8 mouse cellular contexts compared by ENCODE assay signal in the genomic region with DNA sequence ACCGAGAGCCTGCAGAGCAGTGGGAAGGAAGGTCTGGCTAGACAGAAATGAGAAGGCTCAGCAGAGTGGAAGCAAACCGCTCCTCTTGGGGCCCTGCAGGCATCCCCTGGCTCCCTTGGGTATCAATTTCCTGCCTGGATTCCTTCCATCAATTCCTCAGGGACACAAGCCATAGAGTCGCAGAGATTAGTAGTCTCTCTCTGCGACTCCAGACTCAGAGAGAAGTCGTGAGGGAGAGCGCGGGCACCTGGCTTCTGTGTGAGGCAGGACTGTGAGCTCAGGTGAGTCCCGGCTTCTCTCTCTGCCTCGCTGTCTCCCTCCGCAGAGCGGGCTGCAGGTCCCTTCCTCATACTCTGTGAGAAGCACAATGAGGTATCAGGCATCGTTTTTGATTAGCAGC.
A peak's percentile ranks its signal among the peaks of the same experiment; 100 is the strongest.
DNase-seq lines count a peak whose midpoint lies in the region; ATAC-seq lines count a peak whose summit lies in the region.

No protein-coding gene starts in this region.

- peaks cover 42% of the 10 kb centered on the region for H3K4me1 ChIP-seq in hindbrain, embryonic 12.5 days
- peaks cover 16% of the 10 kb centered on the region for H3K4me1 ChIP-seq in hindbrain, embryonic 14.5 days (replicated peaks; ENCODE audit: control insufficient read depth, insufficient read depth, low read length)
- peaks cover 21% of the 10 kb centered on the region for H3K4me1 ChIP-seq in limb, embryonic 11.5 days (ENCODE audit: control insufficient read depth, insufficient read depth, low read length)
- H3K4me1 ChIP-seq in neural tube, embryonic 15.5 days: peaks cover 45% of the 10 kb centered on the region

- intact Hi-C loops in heart, postnatal 10 days (cut with DNase I): no loop called here

- DNase-seq in hindbrain, embryonic 14.5 days (ENCODE audit: low spot score): no peak
- peak; percentile 44 for DNase-seq in heart, postnatal 10 days
- no peak for DNase-seq in limb, embryonic 11.5 days (ENCODE audit: low spot score)
- DNase-seq in thymus, postnatal 36 days: no peak
- no peak for DNase-seq in spleen, postnatal 14 days (ENCODE audit: low spot score in 2 of 2)
- no peak for DNase-seq in cerebellum, adult 8-10 months

- no peak for ATAC-seq in hindbrain, embryonic 12.5 days (ENCODE audit: low FRiP score)
- ATAC-seq in hindbrain, embryonic 14.5 days (ENCODE audit: low FRiP score): no peak
- ATAC-seq in limb, embryonic 11.5 days (ENCODE audit: insufficient number of reproducible peaks, low FRiP score, low TSS enrichment, low read depth): 0 out of 2 replicates have a peak, but pooled peaks have one; percentile 3
- no peak for ATAC-seq in neural tube, embryonic 15.5 days (ENCODE audit: low FRiP score)

- H3K9ac ChIP-seq in hindbrain, embryonic 12.5 days: no peak overlapping the region; the same call in 1 of the 2 replicates
- no peak overlapping the region for H3K9ac ChIP-seq in hindbrain, embryonic 14.5 days
- peak overlapping the region; percentile 34; the same call in 1 of the 2 replicates for H3K9ac ChIP-seq in limb, embryonic 11.5 days (ENCODE audit: low read length)
- 0 out of 2 replicates have a peak overlapping the region, but pooled peaks have one; percentile 14 for H3K9ac ChIP-seq in neural tube, embryonic 15.5 days (replicated peaks)

- WGBS in hindbrain, embryonic 12.5 days: 50% methylated on average over 12 of the region's 12 CpGs
- WGBS in hindbrain, embryonic 14.5 days: 45% methylated on average over 12 of the region's 12 CpGs
- WGBS in limb, embryonic 11.5 days: 49% methylated on average over 12 of the region's 12 CpGs
- WGBS in neural tube, embryonic 15.5 days: 44% methylated on average over 12 of the region's 12 CpGs

- H3K36me3 ChIP-seq in hindbrain, embryonic 12.5 days: no peaks in the 10 kb centered on the region
- no peaks in the 10 kb centered on the region for H3K36me3 ChIP-seq in hindbrain, embryonic 14.5 days (replicated peaks; ENCODE audit: control insufficient read depth, insufficient read depth)
- no peaks in the 10 kb centered on the region for H3K36me3 ChIP-seq in limb, embryonic 11.5 days (ENCODE audit: control insufficient read depth, insufficient read depth, low read length)
- H3K36me3 ChIP-seq in neural tube, embryonic 15.5 days: no peaks in the 10 kb centered on the region

- no peaks in the 10 kb centered on the region for H3K9me3 ChIP-seq in hindbrain, embryonic 12.5 days (replicated peaks)
- no peaks in the 10 kb centered on the region for H3K9me3 ChIP-seq in hindbrain, embryonic 14.5 days (ENCODE audit: control insufficient read depth, low read length)
- H3K9me3 ChIP-seq in limb, embryonic 11.5 days (ENCODE audit: control insufficient read depth, low read length): no peaks in the 10 kb centered on the region
- H3K9me3 ChIP-seq in neural tube, embryonic 15.5 days (replicated peaks): no peaks in the 10 kb centered on the region

- H3K4me2 ChIP-seq in hindbrain, embryonic 12.5 days (replicated peaks): peak overlapping the region; percentile 17; the same call in 1 of the 2 replicates
- no peak overlapping the region for H3K4me2 ChIP-seq in hindbrain, embryonic 14.5 days (replicated peaks)
- no peak overlapping the region for H3K4me2 ChIP-seq in limb, embryonic 11.5 days (ENCODE audit: low read depth, severe bottlenecking)
- peak overlapping the region; percentile 30 for H3K4me2 ChIP-seq in neural tube, embryonic 15.5 days

- H3K27me3 ChIP-seq in hindbrain, embryonic 12.5 days: 0 out of 2 replicates have a peak, but pooled peaks cover 3% of the 10 kb centered on the region
- no peaks in the 10 kb centered on the region for H3K27me3 ChIP-seq in hindbrain, embryonic 14.5 days (ENCODE audit: control insufficient read depth, insufficient read depth, low read length)
- H3K27me3 ChIP-seq in limb, embryonic 11.5 days (ENCODE audit: control insufficient read depth, insufficient read depth, low read length): no peaks in the 10 kb centered on the region
- no peaks in the 10 kb centered on the region for H3K27me3 ChIP-seq in neural tube, embryonic 15.5 days (replicated peaks)

- H3K4me3 ChIP-seq in hindbrain, embryonic 12.5 days: no peak overlapping the region
- H3K4me3 ChIP-seq in hindbrain, embryonic 14.5 days (replicated peaks; ENCODE audit: low read length): no peak overlapping the region
- no peak overlapping the region for H3K4me3 ChIP-seq in limb, embryonic 11.5 days (ENCODE audit: low read depth, low read length)
- no peak overlapping the region for H3K4me3 ChIP-seq in neural tube, embryonic 15.5 days (replicated peaks)

- peak overlapping the region; percentile 18; the same call in 1 of the 2 replicates for H3K27ac ChIP-seq in hindbrain, embryonic 12.5 days
- H3K27ac ChIP-seq in hindbrain, embryonic 14.5 days: no peak overlapping the region
- H3K27ac ChIP-seq in limb, embryonic 11.5 days (replicated peaks; ENCODE audit: low read depth, low read length): no peak overlapping the region
- peak overlapping the region; percentile 33 for H3K27ac ChIP-seq in neural tube, embryonic 15.5 days (replicated peaks)

Comparison
In these comparisons a context has a peak if more than half of its experiments do, and no peak if none do; other contexts are left out.
1. H3K27ac ChIP-seq: peak in hindbrain, embryonic 12.5 days (single experiment) and neural tube, embryonic 15.5 days (single experiment); none in hindbrain, embryonic 14.5 days (single experiment) and limb, embryonic 11.5 days (single experiment).
2. H3K4me2 ChIP-seq: peak in hindbrain, embryonic 12.5 days (single experiment) and neural tube, embryonic 15.5 days (single experiment); none in hindbrain, embryonic 14.5 days (single experiment) and limb, embryonic 11.5 days (single experiment).
3. H3K9ac ChIP-seq: peak in limb, embryonic 11.5 days (single experiment) and neural tube, embryonic 15.5 days (single experiment); none in hindbrain, embryonic 12.5 days (single experiment) and hindbrain, embryonic 14.5 days (single experiment).
4. DNase-seq: peak in heart, postnatal 10 days (2 of 2); none in hindbrain, embryonic 14.5 days (single experiment), limb, embryonic 11.5 days (single experiment), thymus, postnatal 36 days (0 of 2), spleen, postnatal 14 days (0 of 2) and cerebellum, adult 8-10 months (single experiment).